Mouse (Mus musculus): Measurements from ENCODE around the gene Zfp653.

The Zfp653 gene

GRCm38 (mm10) chr9:22070791-22071573 is at the start of gene Zfp653, which contains the start of gene Gm49318:
TSS of gene Zfp653 (minus strand) at chr9:22071376.
TSS of gene Gm49318 (minus strand) at chr9:22071259.
- 1% methylated on average over 69 of the region's 87 CpGs for WGBS

- 41% methylated on average over 4 of the region's 4 CpGs for WGBS
Observed at GRCm38 (mm10) chr9:22119543-22119942, 48.4 kb upstream of the Zfp653 start.

- 33% methylated on average over 10 of the region's 10 CpGs for WGBS
Observed at GRCm38 (mm10) chr9:22117754-22118456, 46.7 kb upstream of the Zfp653 start.

GRCm38 (mm10) chr9:22116740-22117426 is 45.7 kb upstream of the Zfp653 start, which contains the start of gene Elof1:
TSS of gene Elof1 (minus strand) at chr9:22117172.
- WGBS = under 1% methylated on average over 52 of the region's 52 CpGs

GRCm38 (mm10) chr9:22116086-22116485 is 44.9 kb upstream of the Zfp653 start:
- WGBS = 10% methylated on average over 15 of the region's 15 CpGs

- 91% methylated on average over 4 of the region's 4 CpGs for WGBS
Observed at GRCm38 (mm10) chr9:22115635-22116034, 44.5 kb upstream of the Zfp653 start.

- WGBS = 88% methylated on average over 9 of the region's 9 CpGs
Observed at GRCm38 (mm10) chr9:22108194-22108593, 37.0 kb upstream of the Zfp653 start.

- WGBS = 7% methylated on average over 18 of the region's 18 CpGs
Observed at GRCm38 (mm10) chr9:22099922-22100321, 28.7 kb upstream of the Zfp653 start.

GRCm38 (mm10) chr9:22098993-22099696 is 28.0 kb upstream of the Zfp653 start, which contains the start of gene Cnn1:
TSS of gene Cnn1 (plus strand) at chr9:22099216.
- WGBS = 8% methylated on average over 14 of the region's 14 CpGs

GRCm38 (mm10) chr9:22095854-22096307 is 24.7 kb upstream of the Zfp653 start:
- 2% methylated on average over 24 of the region's 24 CpGs for WGBS

GRCm38 (mm10) chr9:22092746-22093145 is 21.6 kb upstream of the Zfp653 start:
- WGBS = 90% methylated on average over 6 of the region's 6 CpGs

GRCm38 (mm10) chr9:22089986-22090385 is 18.8 kb upstream of the Zfp653 start:
- WGBS = 77% methylated on average over 7 of the region's 7 CpGs

- 97% methylated on average over 7 of the region's 7 CpGs for WGBS
Observed at GRCm38 (mm10) chr9:22089281-22089680, 18.1 kb upstream of the Zfp653 start.

- whole genome bisulfite sequencing = 87% methylated on average over 2 of the region's 2 CpGs
Observed at GRCm38 (mm10) chr9:22087034-22087618, 15.9 kb upstream of the Zfp653 start.

- 70% methylated on average over 6 of the region's 6 CpGs for WGBS
Observed at GRCm38 (mm10) chr9:22086012-22086411, 14.8 kb upstream of the Zfp653 start.

GRCm38 (mm10) chr9:22085022-22085834 is 14.1 kb upstream of the Zfp653 start, which contains the start of gene Ecsit:
TSS of gene Ecsit (minus strand) at chr9:22085438.
- under 1% methylated on average over 48 of the region's 48 CpGs for WGBS

- 18% methylated on average over 4 of the region's 4 CpGs for WGBS
Observed at GRCm38 (mm10) chr9:22084667-22085021, 13.5 kb upstream of the Zfp653 start.

GRCm38 (mm10) chr9:22076223-22076622 is 5.0 kb upstream of the Zfp653 start:
- WGBS = 95% methylated on average over 23 of the region's 23 CpGs

GRCm38 (mm10) chr9:22075778-22076177 is 4.6 kb upstream of the Zfp653 start:
- 81% methylated on average over 5 of the region's 5 CpGs for WGBS

GRCm38 (mm10) chr9:22072276-22072675 is 1.1 kb upstream of the Zfp653 start:
- 90% methylated on average over 4 of the region's 4 CpGs for WGBS
